Mouse (Mus musculus): ENCODE measurements around the gene Cspg5. TPM values are rescaled to one million over a fixed set of nuclear protein-coding genes. Genes with fewer than 3 reads are reported as not detected.

Cspg5 gene
- polyA plus RNA-seq, 1 experiment from 2014 or later, result 3.5 TPM

DNA sequence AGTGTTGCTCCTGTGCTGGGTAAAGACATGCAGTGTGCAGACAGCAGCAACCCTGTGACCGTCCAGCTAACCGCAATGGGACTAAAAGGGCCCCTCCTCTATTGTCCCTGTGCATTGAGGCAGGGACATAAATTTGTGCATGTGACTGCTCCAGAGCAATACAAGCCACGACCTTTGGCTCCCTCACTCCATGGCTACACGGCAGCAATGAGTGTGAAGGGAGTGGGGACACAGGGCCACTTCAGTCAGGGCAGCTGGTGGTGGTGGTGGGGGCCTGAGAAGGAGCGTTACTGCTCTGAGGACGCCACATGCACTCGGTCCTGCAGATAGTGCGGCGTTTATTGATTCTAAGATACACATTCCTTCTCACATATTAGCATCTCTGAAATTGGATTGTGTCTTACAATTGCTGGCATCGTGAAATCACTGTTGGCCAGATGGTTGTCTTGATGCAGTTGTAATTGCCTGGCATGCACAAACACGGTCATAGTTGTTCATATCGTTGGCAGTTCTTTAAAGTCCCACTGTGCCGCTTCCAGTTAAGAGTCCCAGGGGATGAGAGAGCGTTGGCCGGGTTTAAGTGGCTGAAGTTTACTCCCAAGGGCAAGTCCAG is 11.9 kb downstream of the Cspg5 start:
- Histone ChIP-seq H3K36me3 (ENCODE audit: insufficient read depth) (no peaks in the 10 kb centered on the region), H3K4me1 (ENCODE audit: insufficient read depth) (peaks cover under 1% of the 10 kb centered on the region; the same call in 1 of the 2 replicates), H3K27me3 (ENCODE audit: insufficient read depth, low read length) (no peaks in the 10 kb centered on the region), H3K9me3 (ENCODE audit: low read depth, low read length) (no peaks in the 10 kb centered on the region), H3K4me3 (ENCODE audit: low read depth, low read length) (no peak overlapping the region), H3K4me2 (no peak overlapping the region), H3K27ac (ENCODE audit: low read depth) (no peak overlapping the region), H3K9ac (no peak overlapping the region)
- 61% methylated on average over 15 of the region's 15 CpGs for WGBS
- no peak for DNase-seq
- TF ChIP-seq CTCF (IDR thresholded peaks at IDR 0.05; ENCODE audit: low read depth), result no peak
- no peak for ATAC-seq (ENCODE audit: insufficient read depth)

DNA sequence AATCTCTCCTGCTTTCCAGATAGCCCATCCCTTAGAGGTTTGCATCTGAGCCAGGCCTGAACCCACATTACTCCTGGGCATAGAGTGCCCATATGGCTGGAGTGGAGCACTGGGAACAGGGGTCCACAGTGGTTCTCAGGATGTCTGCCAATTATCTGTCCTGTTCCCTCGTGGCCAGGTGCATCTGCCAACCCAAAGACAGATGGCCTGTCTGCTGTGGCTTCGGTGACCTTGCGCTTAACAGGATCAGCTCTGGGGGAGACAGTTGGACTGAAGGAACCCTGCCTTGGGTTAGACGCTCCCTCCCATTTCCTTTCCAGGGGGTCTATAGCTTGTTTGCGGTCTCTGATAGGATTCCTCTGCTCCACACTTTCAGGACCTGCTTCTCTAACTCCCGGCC is 15.1 kb downstream of the Cspg5 start:
- DNase-seq (no peak), ATAC-seq (ENCODE audit: insufficient read depth) (no peak)
- H3K27ac ChIP-seq (ENCODE audit: low read depth), result no peak overlapping the region
- H3K36me3 ChIP-seq (ENCODE audit: insufficient read depth), result no peaks in the 10 kb centered on the region
- H3K4me2 ChIP-seq, result no peak overlapping the region
- H3K9me3 ChIP-seq (ENCODE audit: low read depth, low read length), result no peaks in the 10 kb centered on the region
- H3K9ac ChIP-seq, result no peak overlapping the region
- WGBS, result 61% methylated on average over 6 of the region's 6 CpGs
- H3K4me1 ChIP-seq (ENCODE audit: insufficient read depth), result no peaks in the 10 kb centered on the region
- H3K27me3 ChIP-seq (ENCODE audit: insufficient read depth, low read length), result no peaks in the 10 kb centered on the region
- no peak for TF ChIP-seq CTCF (IDR thresholded peaks at IDR 0.05; ENCODE audit: low read depth)
- H3K4me3 ChIP-seq (ENCODE audit: low read depth, low read length), result no peak overlapping the region

DNA sequence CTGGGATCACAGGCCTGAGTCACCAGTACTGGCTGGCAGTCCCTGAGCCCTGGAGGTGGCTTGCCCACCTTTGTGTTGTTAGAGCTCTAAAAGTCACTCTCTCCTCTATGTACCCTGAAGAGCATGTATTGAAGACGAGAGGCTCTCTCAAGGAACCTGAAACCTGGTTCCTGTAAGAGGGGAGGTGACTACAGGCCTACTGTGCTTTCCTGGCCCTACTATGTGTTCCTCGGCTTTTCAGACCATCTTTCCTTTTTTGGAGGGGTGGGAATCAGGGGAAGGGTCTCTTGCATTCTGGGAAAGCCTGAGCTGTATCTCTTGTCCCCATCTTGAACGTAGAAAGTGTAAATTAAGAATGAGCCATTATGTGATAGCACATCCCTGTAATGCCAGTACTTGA is 15.5 kb downstream of the Cspg5 start:
- H3K4me3 ChIP-seq (ENCODE audit: low read depth, low read length), result no peak overlapping the region
- H3K27ac ChIP-seq (ENCODE audit: low read depth), result no peak overlapping the region
- no peaks in the 10 kb centered on the region for H3K4me1 ChIP-seq (ENCODE audit: insufficient read depth)
- H3K9ac ChIP-seq, result no peak overlapping the region
- DNase-seq (no peak), ATAC-seq (ENCODE audit: insufficient read depth) (no peak)
- no peak for TF ChIP-seq CTCF (IDR thresholded peaks at IDR 0.05; ENCODE audit: low read depth)
- 67% methylated on average over 3 of the region's 3 CpGs for WGBS
- H3K4me2 ChIP-seq, result no peak overlapping the region
- H3K27me3 ChIP-seq (ENCODE audit: insufficient read depth, low read length), result no peaks in the 10 kb centered on the region
- no peaks in the 10 kb centered on the region for H3K36me3 ChIP-seq (ENCODE audit: insufficient read depth)
- H3K9me3 ChIP-seq (ENCODE audit: low read depth, low read length), result no peaks in the 10 kb centered on the region

DNA sequence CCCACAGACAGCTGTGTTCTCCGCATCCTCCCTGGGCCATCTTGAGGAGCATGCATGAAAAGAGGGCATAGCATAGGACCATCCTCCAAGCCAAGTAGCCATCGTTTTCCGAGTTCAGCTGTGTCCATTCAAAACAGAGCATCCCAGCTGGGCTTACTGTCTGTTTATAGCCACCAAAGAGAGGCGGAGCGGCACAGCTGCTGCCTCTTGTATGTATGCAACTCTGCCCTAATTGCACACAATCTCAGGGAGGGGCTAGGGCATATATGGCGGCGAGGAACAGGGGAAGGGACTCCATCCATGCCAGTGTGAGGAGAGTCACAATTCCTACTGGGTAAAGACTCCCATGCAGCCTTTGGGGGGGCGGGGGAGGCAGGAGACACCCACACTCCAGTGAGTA is 19.6 kb downstream of the Cspg5 start:
- Histone ChIP-seq H3K4me1 (ENCODE audit: insufficient read depth) (no peaks in the 10 kb centered on the region), H3K9ac (no peak overlapping the region), H3K27ac (ENCODE audit: low read depth) (no peak overlapping the region), H3K4me2 (no peak overlapping the region), H3K27me3 (ENCODE audit: insufficient read depth, low read length) (no peaks in the 10 kb centered on the region), H3K4me3 (ENCODE audit: low read depth, low read length) (no peak overlapping the region), H3K9me3 (ENCODE audit: low read depth, low read length) (no peaks in the 10 kb centered on the region), H3K36me3 (ENCODE audit: insufficient read depth) (no peaks in the 10 kb centered on the region)
- no peak for TF ChIP-seq CTCF (IDR thresholded peaks at IDR 0.05; ENCODE audit: low read depth)
- DNase-seq (no peak), ATAC-seq (ENCODE audit: insufficient read depth) (no peak)
- WGBS, result 72% methylated on average over 8 of the region's 8 CpGs

DNA sequence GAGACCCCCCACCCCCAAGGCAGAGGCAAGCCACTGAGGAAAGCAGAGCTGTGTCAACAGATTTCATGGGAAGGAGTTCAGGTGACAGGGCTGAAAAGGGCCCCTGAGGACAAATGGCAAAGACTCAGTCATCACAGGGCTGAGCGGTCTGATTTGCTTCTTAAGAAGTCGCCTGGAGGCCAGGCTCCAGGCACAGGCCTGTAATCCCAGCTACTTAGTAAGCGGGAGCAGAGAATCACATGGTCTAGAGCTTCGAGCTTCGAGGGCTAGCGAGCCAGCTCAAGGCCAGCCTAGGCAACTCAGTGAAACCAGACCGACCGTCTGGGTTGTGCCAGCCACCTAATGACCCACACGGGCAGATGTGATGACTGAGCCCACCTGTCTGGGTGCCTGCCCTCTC is 21.4 kb downstream of the Cspg5 start:
- WGBS, result 73% methylated on average over 9 of the region's 9 CpGs
- ATAC-seq (ENCODE audit: insufficient read depth) (no peak), DNase-seq (no peak)
- H3K4me1 ChIP-seq (ENCODE audit: insufficient read depth), result no peaks in the 10 kb centered on the region
- H3K9me3 ChIP-seq (ENCODE audit: low read depth, low read length), result no peaks in the 10 kb centered on the region
- H3K4me3 ChIP-seq (ENCODE audit: low read depth, low read length), result no peak overlapping the region
- H3K36me3 ChIP-seq (ENCODE audit: insufficient read depth), result no peaks in the 10 kb centered on the region
- H3K4me2 ChIP-seq, result no peak overlapping the region
- no peak for TF ChIP-seq CTCF (IDR thresholded peaks at IDR 0.05; ENCODE audit: low read depth)
- no peak overlapping the region for H3K9ac ChIP-seq
- no peak overlapping the region for H3K27ac ChIP-seq (ENCODE audit: low read depth)
- H3K27me3 ChIP-seq (ENCODE audit: insufficient read depth, low read length), result no peaks in the 10 kb centered on the region

DNA sequence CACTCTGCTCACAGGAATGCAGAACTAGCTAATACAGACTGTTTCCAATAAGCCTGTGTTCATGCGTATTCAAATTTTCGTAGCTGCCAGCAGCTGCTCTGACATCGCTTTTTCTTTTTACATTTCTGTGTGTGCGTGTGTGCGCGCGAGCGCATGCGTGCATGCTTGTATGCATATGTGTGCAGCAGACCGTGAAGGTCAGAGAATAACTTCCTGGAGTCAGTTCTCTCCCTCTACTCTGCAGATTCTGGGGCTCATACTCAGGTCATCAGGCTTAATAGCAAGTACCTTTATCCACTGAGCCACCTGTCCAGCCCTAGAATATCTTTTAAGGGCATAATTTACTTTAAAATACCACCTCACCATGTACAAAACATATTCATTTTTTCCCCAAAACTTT is 24.8 kb downstream of the Cspg5 start:
- Histone ChIP-seq H3K9me3 (ENCODE audit: low read depth, low read length) (no peaks in the 10 kb centered on the region), H3K27ac (ENCODE audit: low read depth) (no peak overlapping the region), H3K4me2 (no peak overlapping the region), H3K36me3 (ENCODE audit: insufficient read depth) (no peaks in the 10 kb centered on the region), H3K4me1 (ENCODE audit: insufficient read depth) (no peaks in the 10 kb centered on the region), H3K9ac (no peak overlapping the region), H3K4me3 (ENCODE audit: low read depth, low read length) (no peak overlapping the region), H3K27me3 (ENCODE audit: insufficient read depth, low read length) (no peaks in the 10 kb centered on the region)
- DNase-seq, result no peak
- ATAC-seq (ENCODE audit: insufficient read depth), result no peak
- TF ChIP-seq CTCF (IDR thresholded peaks at IDR 0.05; ENCODE audit: low read depth), result no peak
- 89% methylated on average over 10 of the region's 10 CpGs for WGBS

DNA sequence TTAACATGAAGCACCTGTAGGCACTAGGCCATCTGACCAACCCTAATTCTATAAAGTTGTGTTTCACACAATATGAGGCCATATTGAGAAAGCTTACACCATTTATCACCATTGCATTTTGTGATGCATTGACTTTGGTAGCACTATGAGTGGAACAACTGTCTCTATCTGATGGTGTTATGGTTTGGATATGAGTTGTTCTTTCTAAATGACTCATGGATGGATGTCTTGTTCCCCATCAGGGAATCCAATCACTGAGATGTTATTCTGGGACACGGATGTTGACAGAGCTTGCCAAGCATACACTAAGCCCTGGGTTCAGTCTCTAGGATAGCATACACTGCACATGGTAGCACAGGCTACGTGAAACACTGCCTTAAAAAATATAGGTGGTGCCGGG is 28.7 kb downstream of the Cspg5 start:
- ATAC-seq (ENCODE audit: insufficient read depth) (no peak), DNase-seq (no peak)
- TF ChIP-seq CTCF (IDR thresholded peaks at IDR 0.05; ENCODE audit: low read depth), result no peak
- Histone ChIP-seq H3K9me3 (ENCODE audit: low read depth, low read length) (no peaks in the 10 kb centered on the region), H3K4me2 (no peak overlapping the region), H3K27me3 (ENCODE audit: insufficient read depth, low read length) (no peaks in the 10 kb centered on the region), H3K9ac (no peak overlapping the region), H3K36me3 (ENCODE audit: insufficient read depth) (no peaks in the 10 kb centered on the region), H3K4me1 (ENCODE audit: insufficient read depth) (no peaks in the 10 kb centered on the region), H3K4me3 (ENCODE audit: low read depth, low read length) (no peak overlapping the region), H3K27ac (ENCODE audit: low read depth) (no peak overlapping the region)
- WGBS, result 85% methylated on average over 3 of the region's 3 CpGs

DNA sequence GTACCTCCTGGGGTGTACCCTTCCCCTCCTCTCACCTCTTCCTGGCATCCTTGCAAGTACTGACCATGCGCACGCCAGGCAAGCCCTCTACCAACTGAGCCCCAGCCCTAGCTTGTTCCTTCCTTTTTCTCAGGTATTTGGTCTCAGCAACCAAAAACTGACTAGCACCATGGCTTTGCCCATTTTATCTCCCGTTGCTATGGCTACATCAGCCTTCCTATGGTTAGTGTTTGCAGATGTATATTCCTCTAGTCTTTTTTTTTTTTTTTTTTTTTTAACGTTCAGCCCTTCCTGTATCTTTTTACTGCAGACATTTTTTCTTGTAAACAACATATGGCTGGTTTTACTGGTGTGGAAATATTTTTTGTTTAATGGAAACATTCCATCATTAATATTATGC is 29.9 kb downstream of the Cspg5 start:
- no peaks in the 10 kb centered on the region for H3K9me3 ChIP-seq (ENCODE audit: low read depth, low read length)
- TF ChIP-seq CTCF (IDR thresholded peaks at IDR 0.05; ENCODE audit: low read depth), result no peak
- H3K36me3 ChIP-seq (ENCODE audit: insufficient read depth), result no peaks in the 10 kb centered on the region
- H3K4me3 ChIP-seq (ENCODE audit: low read depth, low read length), result no peak overlapping the region
- 57% methylated on average over 4 of the region's 4 CpGs for WGBS
- H3K4me1 ChIP-seq (ENCODE audit: insufficient read depth), result no peaks in the 10 kb centered on the region
- no peak overlapping the region for H3K27ac ChIP-seq (ENCODE audit: low read depth)
- no peak for DNase-seq
- H3K4me2 ChIP-seq, result no peak overlapping the region
- H3K9ac ChIP-seq, result no peak overlapping the region
- no peaks in the 10 kb centered on the region for H3K27me3 ChIP-seq (ENCODE audit: insufficient read depth, low read length)
- ATAC-seq (ENCODE audit: insufficient read depth), result no peak

All from lung, embryonic 14.5 days (tissue).